Mouse (Mus musculus) neural tube, embryonic 13.5 days (tissue): ENCODE measurements around the gene Dscam. TPM values are rescaled to one million over a fixed set of nuclear protein-coding genes. Genes with fewer than 3 reads are reported as not detected.

Source experiments
- ATAC-seq: fragments of 200-750 bp; cut with Nextera tagmentation; 2 replicates; pipeline ENCODE4 v1.8.0; 2017; ENCODE audit warnings: low read depth, mild to moderate bottlenecking, moderate TSS enrichment, moderate library complexity
- H3K27ac ChIP-seq: fragments of 300-500 bp; sonication (generic); replicated peaks from 2 replicates; pipeline ENCODE4 v1.5.1; 2015; ENCODE audit warnings: moderate library complexity, mild to moderate bottlenecking, inconsistent platforms
- H3K27me3 ChIP-seq: fragments of 300-500 bp; sonication (generic); 2 replicates; pipeline ENCODE4 v1.6.1; 2015; ENCODE audit warnings: mild to moderate bottlenecking, inconsistent platforms
- H3K36me3 ChIP-seq: fragments of 300-500 bp; sonication (generic); 2 replicates; pipeline ENCODE4 v1.6.1; 2015; ENCODE audit warnings: mild to moderate bottlenecking, inconsistent platforms
- H3K4me1 ChIP-seq: fragments of 300-500 bp; sonication (generic); replicated peaks from 2 replicates; pipeline ENCODE4 v1.6.1; 2015; ENCODE audit warnings: inconsistent platforms
- H3K4me2 ChIP-seq: fragments of 300-500 bp; sonication (generic); 2 replicates; pipeline ENCODE4 v1.6.1; 2015; ENCODE audit warnings: inconsistent platforms, mild to moderate bottlenecking, moderate library complexity
- H3K4me3 ChIP-seq: fragments of 300-500 bp; sonication (generic); 2 replicates; pipeline ENCODE4 v1.5.1; 2015; ENCODE audit warnings: mild to moderate bottlenecking, inconsistent platforms
- H3K9ac ChIP-seq: fragments of 300-500 bp; sonication (generic); 2 replicates; pipeline ENCODE4 v1.6.1; 2015; ENCODE audit warnings: moderate library complexity, mild to moderate bottlenecking, inconsistent platforms
- H3K9me3 ChIP-seq: fragments of 300-500 bp; sonication (generic); 2 replicates; pipeline ENCODE4 v1.6.1; 2016; ENCODE audit warnings: inconsistent platforms
- WGBS: fragments of 180-500 bp; shearing (Covaris S2); methylation state at CpG from one replicate; pipeline ENCODE4 v1.1.7; 2015; 5-methylcytosine and 5-hydroxymethylcytosine counted together
- polyA plus RNA-seq: library from polyadenylated mRNA; unstranded; fragments of >200 nt; fragmentation: Nextera tagmentation; extraction: Ambion mirVana; gene quantifications from 2 replicates; pipeline ENCODE4 v1.2.1, GENCODE M21; 2015

The Dscam gene
- polyA plus RNA-seq, 1 experiment from 2014 or later, result 6.7 TPM

- peak; percentile 61; the same call in 1 of the 2 replicates for ATAC-seq
- Histone ChIP-seq H3K36me3 (no peaks in the 10 kb centered on the region), H3K4me1 (no peaks in the 10 kb centered on the region), H3K27ac (no peak overlapping the region), H3K4me2 (no peak overlapping the region), H3K9ac (no peak overlapping the region), H3K4me3 (no peak overlapping the region), H3K27me3 (no peaks in the 10 kb centered on the region), H3K9me3 (no peaks in the 10 kb centered on the region)
- WGBS, result 25% methylated on average over 4 of the region's 4 CpGs
Measured at GRCm38 (mm10) chr16:96684581-96684980, 486.0 kb downstream of the Dscam start.

GRCm38 (mm10) chr16:96682289-96682972 is 488.1 kb downstream of the Dscam start:
- Histone ChIP-seq H3K4me1 (no peaks in the 10 kb centered on the region), H3K36me3 (0 out of 2 replicates have a peak, but pooled peaks cover 5% of the 10 kb centered on the region), H3K4me2 (no peak overlapping the region), H3K4me3 (no peak overlapping the region), H3K9ac (no peak overlapping the region), H3K27me3 (no peaks in the 10 kb centered on the region), H3K27ac (no peak overlapping the region), H3K9me3 (no peaks in the 10 kb centered on the region)
- ATAC-seq, result no peak
- 82% methylated on average over 5 of the region's 5 CpGs for WGBS

DNA sequence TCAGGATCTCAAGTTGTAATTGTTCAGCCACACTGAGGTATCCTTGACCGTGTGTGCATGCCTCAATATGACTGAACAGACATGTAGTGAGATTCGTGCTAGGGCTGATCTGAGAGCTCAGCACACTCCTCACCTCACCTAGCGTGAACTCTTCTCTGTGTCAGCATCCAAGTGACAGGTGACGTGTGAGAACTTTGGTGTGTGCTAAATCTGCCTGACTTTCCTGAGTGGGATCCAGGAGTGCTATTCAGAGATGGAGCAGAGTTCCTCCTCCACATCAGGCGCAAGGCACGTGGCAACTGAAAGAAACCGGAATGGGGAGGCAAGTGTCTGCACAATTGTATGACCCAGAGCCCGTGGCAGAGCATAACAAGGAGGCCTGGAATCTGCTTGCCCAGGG is 490.6 kb downstream of the Dscam start:
- Histone ChIP-seq H3K9me3 (no peaks in the 10 kb centered on the region), H3K27me3 (no peaks in the 10 kb centered on the region), H3K36me3 (0 out of 2 replicates have a peak, but pooled peaks cover 5% of the 10 kb centered on the region), H3K4me1 (no peaks in the 10 kb centered on the region), H3K4me2 (no peak overlapping the region), H3K27ac (no peak overlapping the region), H3K9ac (no peak overlapping the region), H3K4me3 (no peak overlapping the region)
- WGBS, result 86% methylated on average over 8 of the region's 8 CpGs
- ATAC-seq, result no peak

GRCm38 (mm10) chr16:96677471-96677870 is 493.1 kb downstream of the Dscam start:
- Histone ChIP-seq H3K4me3 (no peak overlapping the region), H3K4me1 (peaks cover 10% of the 10 kb centered on the region), H3K27ac (no peak overlapping the region), H3K9me3 (no peaks in the 10 kb centered on the region), H3K9ac (no peak overlapping the region), H3K4me2 (no peak overlapping the region), H3K36me3 (0 out of 2 replicates have a peak, but pooled peaks cover 5% of the 10 kb centered on the region), H3K27me3 (no peaks in the 10 kb centered on the region)
- no peak for ATAC-seq
- 53% methylated on average over 2 of the region's 2 CpGs for WGBS

- no peak overlapping the region for H3K4me3 ChIP-seq
- 0 out of 2 replicates have a peak, but pooled peaks cover 5% of the 10 kb centered on the region for H3K36me3 ChIP-seq
- no peak overlapping the region for H3K9ac ChIP-seq
- no peaks in the 10 kb centered on the region for H3K9me3 ChIP-seq
- H3K4me1 ChIP-seq, result peaks cover 10% of the 10 kb centered on the region
- no peak overlapping the region for H3K27ac ChIP-seq
- no peak overlapping the region for H3K4me2 ChIP-seq
- H3K27me3 ChIP-seq, result 0 out of 2 replicates have a peak, but pooled peaks cover 4% of the 10 kb centered on the region
- 83% methylated on average over 1 of the region's 1 CpGs for WGBS
- ATAC-seq, result no peak
Measured at GRCm38 (mm10) chr16:96676663-96677062, 493.9 kb downstream of the Dscam start.

- Histone ChIP-seq H3K4me2 (peak overlapping the region; percentile 38), H3K27ac (peak overlapping the region; percentile 61), H3K9me3 (no peaks in the 10 kb centered on the region), H3K9ac (0 out of 2 replicates have a peak overlapping the region, but pooled peaks have one; percentile 38), H3K36me3 (0 out of 2 replicates have a peak, but pooled peaks cover 3% of the 10 kb centered on the region), H3K4me1 (peaks cover 10% of the 10 kb centered on the region), H3K4me3 (no peak overlapping the region), H3K27me3 (0 out of 2 replicates have a peak, but pooled peaks cover 4% of the 10 kb centered on the region)
- ATAC-seq, result peak; percentile 88
- 34% methylated on average over 25 of the region's 25 CpGs for WGBS
Measured at GRCm38 (mm10) chr16:96673191-96673847, 497.2 kb downstream of the Dscam start.

DNA sequence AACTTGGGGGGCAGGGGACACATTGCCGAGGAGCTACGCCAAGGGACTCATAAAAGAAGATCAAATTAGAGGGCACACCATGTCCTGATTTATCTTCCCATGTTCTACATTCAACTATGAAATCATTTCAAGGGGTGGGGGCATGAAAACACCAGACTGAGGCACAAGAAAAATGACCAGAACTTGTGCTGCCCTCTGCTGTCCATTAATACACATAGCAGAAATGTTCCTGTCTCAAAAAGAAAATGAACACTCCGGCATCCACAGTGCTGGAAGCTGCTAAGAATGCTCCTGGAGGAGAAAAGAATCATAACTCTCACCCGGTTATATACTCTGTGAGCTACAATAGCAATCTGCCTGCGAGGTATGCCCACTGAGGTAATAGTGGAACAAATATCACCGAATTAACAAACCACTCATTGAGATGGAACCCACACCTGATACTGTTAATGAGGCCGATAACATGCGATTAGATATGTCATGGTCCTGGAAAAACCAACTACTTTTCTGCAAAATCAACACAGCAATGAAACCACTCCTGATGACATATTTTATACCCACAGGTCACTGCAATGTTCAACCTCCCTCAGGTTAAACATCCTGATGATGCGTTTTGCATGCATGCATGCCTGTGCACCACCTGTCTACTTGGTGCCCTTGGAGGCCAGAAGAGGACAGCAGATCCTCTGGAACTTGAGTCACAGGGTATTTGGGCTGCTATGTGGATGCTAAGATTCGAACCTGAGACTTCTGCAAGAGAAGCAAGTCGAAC is 498.8 kb downstream of the Dscam start:
- Histone ChIP-seq H3K27ac (no peak overlapping the region), H3K36me3 (no peaks in the 10 kb centered on the region), H3K4me1 (peaks cover 10% of the 10 kb centered on the region), H3K4me3 (no peak overlapping the region), H3K27me3 (0 out of 2 replicates have a peak, but pooled peaks cover 4% of the 10 kb centered on the region), H3K4me2 (no peak overlapping the region), H3K9me3 (no peaks in the 10 kb centered on the region), H3K9ac (no peak overlapping the region)
- 63% methylated on average over 11 of the region's 11 CpGs for WGBS
- ATAC-seq, result no peak

DNA sequence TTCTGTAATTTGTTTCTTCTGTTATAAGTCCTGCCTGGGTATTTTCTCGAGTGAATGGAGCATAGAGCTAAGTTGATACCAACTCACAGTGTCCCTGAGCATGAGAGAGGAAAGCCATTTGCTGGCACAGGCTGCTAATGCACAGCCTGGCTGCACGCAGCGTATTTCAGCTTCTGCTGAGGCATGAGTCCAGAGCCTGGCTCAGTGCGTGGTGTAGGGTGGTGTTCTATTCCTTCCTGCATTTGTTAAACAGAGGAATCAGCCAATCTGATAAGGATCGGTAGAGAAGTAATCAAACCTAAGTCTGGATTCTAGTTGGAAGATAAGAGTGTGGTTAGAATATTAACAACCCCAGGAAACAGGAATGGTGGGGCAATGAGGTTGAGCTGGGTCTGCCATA is 500.8 kb downstream of the Dscam start:
- 81% methylated on average over 5 of the region's 5 CpGs for WGBS
- ATAC-seq, result no peak
- Histone ChIP-seq H3K4me2 (no peak overlapping the region), H3K27me3 (0 out of 2 replicates have a peak, but pooled peaks cover 4% of the 10 kb centered on the region), H3K9ac (no peak overlapping the region), H3K4me1 (peaks cover 10% of the 10 kb centered on the region), H3K4me3 (no peak overlapping the region), H3K27ac (no peak overlapping the region), H3K36me3 (no peaks in the 10 kb centered on the region), H3K9me3 (no peaks in the 10 kb centered on the region)

DNA sequence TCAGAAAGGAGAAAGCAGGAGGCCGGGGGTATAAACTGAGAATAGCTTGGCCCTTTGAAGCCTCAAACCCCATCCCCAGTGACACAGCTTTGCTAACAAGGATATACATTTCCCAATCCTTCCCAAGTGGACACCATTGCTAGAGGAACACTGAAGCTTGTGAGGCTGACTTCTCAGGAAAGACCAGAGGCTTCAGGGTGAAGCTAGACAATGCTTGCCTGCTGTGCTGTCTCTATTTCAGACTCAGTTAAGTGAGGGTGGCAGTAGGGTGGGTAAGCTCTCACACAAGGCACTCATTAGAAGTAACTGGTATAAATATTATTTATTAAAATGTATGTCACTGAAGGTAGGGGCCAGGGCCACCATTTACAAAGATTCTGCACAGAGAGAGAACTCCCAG is 502.1 kb downstream of the Dscam start:
- ATAC-seq, result no peak
- H3K27me3 ChIP-seq, result 0 out of 2 replicates have a peak, but pooled peaks cover 4% of the 10 kb centered on the region

DNA sequence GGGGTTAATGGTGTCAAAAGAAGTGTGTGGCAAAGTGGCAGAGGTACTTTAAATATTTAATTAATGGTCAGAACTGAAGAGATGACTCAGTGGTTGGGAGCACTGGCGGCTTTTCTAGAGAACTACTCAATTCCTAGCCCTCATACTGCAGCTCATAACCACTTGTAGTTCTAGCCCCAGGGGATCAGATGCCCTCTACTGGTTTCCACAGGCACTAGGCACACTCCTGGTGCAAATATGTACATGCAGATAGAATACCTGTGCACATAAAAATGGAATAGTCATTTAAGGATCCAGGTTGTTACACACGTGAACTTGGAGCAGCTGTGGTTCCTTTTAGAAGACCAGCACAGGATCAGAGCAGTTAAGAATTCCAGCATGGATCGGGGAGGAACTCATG is 509.5 kb downstream of the Dscam start:
- WGBS, result 79% methylated on average over 3 of the region's 3 CpGs

More for the DNA sequence above, 502.1 kb downstream of the Dscam start:
- H3K27ac ChIP-seq, result no peak overlapping the region
- no peak overlapping the region for H3K4me3 ChIP-seq
- 100% methylated on average over 1 of the region's 1 CpGs for WGBS
- no peaks in the 10 kb centered on the region for H3K36me3 ChIP-seq
- no peaks in the 10 kb centered on the region for H3K9me3 ChIP-seq
- no peak overlapping the region for H3K9ac ChIP-seq
- no peak overlapping the region for H3K4me2 ChIP-seq
- H3K4me1 ChIP-seq, result peaks cover 7% of the 10 kb centered on the region

GRCm38 (mm10) chr16:96659275-96659674 is 511.3 kb downstream of the Dscam start:
- no peaks in the 10 kb centered on the region for H3K9me3 ChIP-seq
- 62% methylated on average over 5 of the region's 5 CpGs for WGBS
- no peak overlapping the region for H3K27ac ChIP-seq
- H3K9ac ChIP-seq, result no peak overlapping the region
- no peaks in the 10 kb centered on the region for H3K27me3 ChIP-seq
- no peak overlapping the region for H3K4me2 ChIP-seq
- no peaks in the 10 kb centered on the region for H3K36me3 ChIP-seq
- H3K4me1 ChIP-seq, result no peaks in the 10 kb centered on the region
- no peak overlapping the region for H3K4me3 ChIP-seq
- ATAC-seq, result no peak

More for the DNA sequence above, 509.5 kb downstream of the Dscam start:
- Histone ChIP-seq H3K4me3 (no peak overlapping the region), H3K4me2 (no peak overlapping the region), H3K27ac (no peak overlapping the region), H3K27me3 (no peaks in the 10 kb centered on the region), H3K9me3 (no peaks in the 10 kb centered on the region), H3K4me1 (no peaks in the 10 kb centered on the region), H3K36me3 (no peaks in the 10 kb centered on the region), H3K9ac (no peak overlapping the region)
- no peak for ATAC-seq

DNA sequence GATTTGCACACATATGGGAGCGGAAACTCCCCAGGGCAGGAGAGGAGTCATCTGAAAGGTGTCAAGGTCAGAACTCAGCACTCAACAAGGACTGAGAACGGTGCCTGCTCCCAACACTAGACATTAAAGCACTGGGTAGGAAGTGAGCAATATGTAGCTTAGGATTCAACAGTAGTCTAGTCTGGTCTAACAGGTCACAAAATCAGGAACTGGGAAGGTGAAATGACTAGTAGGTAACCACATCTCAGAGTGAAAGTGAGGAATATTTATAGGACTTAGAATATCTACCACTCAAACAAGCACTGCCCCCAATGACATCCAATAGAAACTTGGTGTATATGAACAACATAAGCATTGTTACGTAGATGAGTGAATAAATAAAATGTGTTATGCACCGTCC is 515.0 kb downstream of the Dscam start:
- no peak overlapping the region for H3K4me2 ChIP-seq
- no peaks in the 10 kb centered on the region for H3K36me3 ChIP-seq
- whole genome bisulfite sequencing, result 92% methylated on average over 4 of the region's 4 CpGs
- H3K27me3 ChIP-seq, result no peaks in the 10 kb centered on the region; the same call in 1 of the 2 replicates
- H3K27ac ChIP-seq, result no peak overlapping the region
- no peak for ATAC-seq
- H3K4me1 ChIP-seq, result no peaks in the 10 kb centered on the region
- H3K9ac ChIP-seq, result no peak overlapping the region
- H3K4me3 ChIP-seq, result no peak overlapping the region
- no peaks in the 10 kb centered on the region for H3K9me3 ChIP-seq
